Mouse (Mus musculus) embryonic fibroblast, embryonic 13.5 days (primary cell): Measurements from ENCODE around the gene Rbm20. TPM values are rescaled to one million over a fixed set of nuclear protein-coding genes. Genes with fewer than 3 reads are reported as not detected.
"Not testable (repeated sequence)": the region's sequence is repeated elsewhere in the genome, so short reads cannot be mapped to it uniquely, and the experiment has no call there.

Source experiments
- H3K27ac ChIP-seq: 2 replicates; pipeline ENCODE4 v1.5.1; 2012; ENCODE audit warnings: low read length, control low read depth, inconsistent platforms; ENCODE audit not compliant: insufficient read depth
- H3K4me1 ChIP-seq: 2 replicates; pipeline ENCODE4 v1.6.1; 2011; ENCODE audit warnings: low read length; ENCODE audit not compliant: control insufficient read depth, insufficient read depth
- H3K4me3 ChIP-seq: 2 replicates; pipeline ENCODE4 v1.5.1; 2011; ENCODE audit warnings: mild to moderate bottlenecking, control low read depth, low read length; ENCODE audit not compliant: insufficient read depth
- CTCF ChIP-seq: IDR thresholded peaks from 2 replicates; pipeline ENCODE4 v1.5.1; 2011; ENCODE audit warnings: mild to moderate bottlenecking, control low read depth, low read length, moderate library complexity, borderline replicate concordance; ENCODE audit not compliant: insufficient read depth
- POLR2A ChIP-seq: IDR thresholded peaks from 2 replicates; pipeline ENCODE4 v1.6.1; 2011; ENCODE audit warnings: low read depth, mild to moderate bottlenecking, control low read depth, low read length, moderate library complexity
- polyA plus RNA-seq: library from polyadenylated mRNA; stranded (reverse); fragments of >200 nt; gene quantifications from 2 replicates; pipeline ENCODE4 v1.2.4, GENCODE M21; 2011; ENCODE audit warnings: low read depth; ENCODE audit not compliant: missing spikeins, insufficient read length

Rbm20 gene
- polyA plus RNA-seq, 1 experiment = 2.4 TPM

DNA sequence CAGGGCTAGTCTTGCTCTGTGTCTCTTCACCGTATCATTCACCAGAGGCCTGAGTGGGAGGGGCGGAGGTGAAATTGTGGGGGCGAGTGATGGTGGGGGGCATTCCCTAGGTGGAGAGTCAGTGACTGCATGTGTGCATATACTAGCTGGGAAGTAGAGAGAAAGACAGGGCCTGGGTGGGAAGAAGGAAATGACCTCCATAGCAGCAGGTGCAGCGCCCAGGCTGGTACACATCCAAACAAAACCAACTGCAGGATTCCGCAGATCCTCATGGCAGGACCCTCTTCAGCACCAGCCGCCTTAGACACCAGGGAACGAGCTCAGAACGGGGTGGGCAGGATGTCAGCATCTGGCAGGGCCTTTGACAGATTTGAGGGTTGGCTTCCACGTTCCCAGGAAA is 24.8 kb upstream of the Rbm20 start:
- Histone ChIP-seq H3K27ac (no peak overlapping the region), H3K4me3 (no peak overlapping the region), H3K4me1 (peaks cover 9% of the 10 kb centered on the region)
- TF ChIP-seq POLR2A (no peak), CTCF (no peak)

DNA sequence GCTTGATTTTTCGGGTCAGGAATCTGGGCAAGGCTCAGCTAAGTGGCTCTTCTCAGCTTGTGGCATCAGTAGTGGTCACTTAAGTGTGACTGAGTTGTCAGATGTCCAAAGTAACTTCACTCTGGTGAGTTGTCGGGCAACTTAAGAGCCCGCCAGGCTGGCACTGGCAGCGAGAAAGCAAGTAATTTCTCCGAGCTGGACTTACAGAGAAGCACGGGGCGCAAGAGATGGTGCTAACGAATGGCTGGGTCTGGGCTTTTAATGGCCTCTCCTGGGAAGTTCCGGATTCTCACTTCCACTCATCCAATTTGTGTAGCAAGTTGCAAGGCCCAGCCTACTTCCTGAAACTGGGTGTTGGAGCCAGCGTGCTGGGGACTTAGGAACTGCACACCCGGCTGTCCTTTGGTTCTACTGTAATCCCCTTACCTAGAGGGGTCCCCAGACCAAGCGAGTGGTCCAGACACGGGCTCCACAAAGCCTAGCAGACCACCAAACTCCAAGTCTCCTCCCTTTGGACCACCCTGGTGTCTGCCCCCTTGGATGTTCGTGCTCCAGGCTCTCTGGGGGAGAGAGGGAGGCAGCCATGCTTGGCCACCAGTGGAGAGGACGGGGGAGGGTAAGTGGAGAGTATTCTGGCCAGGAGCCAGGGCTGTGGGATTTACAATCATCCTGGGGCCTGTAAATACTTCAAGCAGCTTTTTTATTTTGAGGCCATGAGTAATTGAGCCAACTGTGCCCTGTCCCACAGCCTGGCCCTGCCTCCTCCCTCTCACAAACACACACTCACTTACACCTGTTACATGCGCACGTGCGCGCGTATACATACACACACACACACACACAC is 23.3 kb upstream of the Rbm20 start:
- no peak overlapping the region for H3K4me3 ChIP-seq

DNA sequence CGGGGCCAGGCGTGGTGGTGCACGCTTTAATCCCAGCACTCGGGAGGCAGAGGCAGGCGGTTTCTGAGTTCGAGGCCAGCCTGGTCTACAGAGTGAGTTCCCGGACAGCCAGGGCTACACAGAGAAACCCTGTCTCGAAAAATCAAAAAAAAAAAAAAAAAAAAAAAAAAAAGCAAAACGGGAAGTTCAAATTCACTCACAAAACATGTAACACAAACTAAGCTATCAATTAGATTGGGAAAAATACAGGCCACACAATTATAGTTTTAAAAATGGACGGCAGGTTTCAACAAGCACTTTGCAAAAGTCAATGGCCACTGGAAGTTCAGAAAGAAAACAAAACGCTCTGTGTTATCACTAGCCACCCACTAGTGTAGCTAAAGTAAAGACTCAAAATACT is 20.7 kb upstream of the Rbm20 start:
- H3K27ac ChIP-seq, H3K4me3 ChIP-seq, H3K4me1 ChIP-seq: not testable (repeated sequence)

More for the DNA sequence above, 23.3 kb upstream of the Rbm20 start:
- Histone ChIP-seq H3K4me1 (peaks cover 8% of the 10 kb centered on the region), H3K27ac (no peak overlapping the region)
- TF ChIP-seq POLR2A (no peak), CTCF (no peak)

DNA sequence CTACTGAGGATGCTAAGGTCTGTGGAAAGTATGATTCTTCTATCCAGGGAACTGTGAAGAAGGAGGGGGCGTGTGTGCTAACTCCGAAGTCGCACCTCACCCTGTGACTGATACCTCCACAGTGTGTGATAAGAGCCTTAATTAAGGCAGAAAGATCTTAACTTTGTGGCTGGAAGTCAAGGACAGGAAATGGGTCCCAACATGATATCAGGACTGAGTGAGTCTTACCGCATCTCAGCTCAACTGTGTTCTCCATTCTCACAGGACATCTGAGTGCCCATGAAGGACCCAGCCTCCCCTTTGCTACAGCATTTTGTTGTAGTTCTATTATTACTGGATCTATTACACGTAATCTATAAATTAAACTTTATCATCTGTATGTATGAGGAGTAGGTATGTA is 19.7 kb upstream of the Rbm20 start:
- TF ChIP-seq CTCF = no peak
- no peak for TF ChIP-seq POLR2A
- Histone ChIP-seq H3K4me3 (no peak overlapping the region), H3K27ac (no peak overlapping the region), H3K4me1 (no peaks in the 10 kb centered on the region)

DNA sequence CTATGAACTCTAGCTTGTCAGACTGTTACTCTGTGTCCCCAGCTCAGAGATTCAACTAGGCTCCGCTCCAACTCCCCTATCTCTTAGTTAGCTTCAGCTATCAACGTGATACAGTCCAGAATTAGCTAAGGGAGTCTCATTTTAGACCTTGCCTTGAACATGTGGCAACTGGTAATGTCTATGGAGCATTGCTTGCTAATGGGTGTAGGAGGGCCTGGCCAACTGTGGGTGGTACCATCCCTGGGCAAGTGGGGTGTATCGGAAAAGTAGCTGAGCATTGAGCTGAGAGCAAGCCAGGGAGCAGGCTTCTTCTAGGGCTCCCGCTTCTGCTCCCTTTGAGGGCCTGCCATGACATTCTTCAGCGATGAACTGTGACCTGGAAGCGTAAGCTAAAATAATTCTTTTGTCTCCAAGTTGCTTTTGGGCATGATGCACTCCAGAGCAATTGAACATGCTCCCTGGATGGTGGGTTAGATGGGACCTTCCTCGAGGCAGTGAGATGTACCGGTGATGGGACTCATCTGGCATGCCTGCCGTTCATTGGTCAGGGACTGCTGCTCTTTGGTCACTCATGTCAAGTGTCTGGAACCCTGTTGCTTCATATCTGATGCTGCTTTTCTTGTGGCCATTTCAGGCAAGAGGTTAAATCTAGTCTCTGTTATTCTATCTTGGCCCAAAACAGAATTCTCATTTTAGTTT is 16.2 kb upstream of the Rbm20 start:
- no peak overlapping the region for H3K27ac ChIP-seq
- no peak overlapping the region for H3K4me3 ChIP-seq
- H3K4me1 ChIP-seq = no peaks in the 10 kb centered on the region
- TF ChIP-seq CTCF = no peak

DNA sequence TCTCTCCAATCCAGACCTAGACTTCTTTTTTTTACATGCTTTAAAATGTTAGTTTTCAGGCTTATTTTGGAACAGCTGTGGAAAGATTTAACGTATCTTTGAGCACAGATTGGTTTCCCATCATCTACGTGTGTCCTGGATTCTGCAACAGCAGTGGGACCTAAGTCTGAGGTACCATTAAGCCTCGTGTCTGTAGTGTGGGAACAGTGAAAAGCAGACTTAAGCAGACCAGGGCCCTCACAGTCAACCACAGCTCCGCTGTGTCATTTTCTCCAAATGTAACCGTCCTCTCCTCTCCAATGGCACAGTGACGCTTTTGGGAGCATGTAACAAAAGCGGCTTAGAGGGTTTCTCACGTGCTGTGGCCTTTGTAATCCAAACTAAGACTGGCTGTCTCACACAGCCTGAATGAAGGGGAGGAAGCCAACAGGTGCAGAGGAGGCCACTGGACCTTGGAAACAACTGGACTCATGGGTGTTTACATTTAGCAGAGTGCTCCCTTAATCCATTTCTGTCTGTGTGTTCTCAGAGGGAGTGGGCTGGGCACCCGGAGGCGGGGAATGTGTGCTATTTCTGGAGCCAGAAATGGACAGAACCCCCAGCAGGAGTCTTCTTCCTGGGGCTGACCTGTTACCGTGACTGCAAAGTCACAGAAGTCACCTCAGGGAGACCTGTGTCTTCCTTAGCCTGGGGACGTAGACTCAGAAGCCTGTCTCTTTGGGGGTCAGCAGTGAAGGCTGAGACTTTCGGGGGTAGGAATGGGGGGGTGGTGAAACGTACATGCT is 15.0 kb upstream of the Rbm20 start:
- TF ChIP-seq POLR2A = no peak
- no peak for TF ChIP-seq CTCF
- H3K4me3 ChIP-seq = no peak overlapping the region
- H3K27ac ChIP-seq = no peak overlapping the region
- no peaks in the 10 kb centered on the region for H3K4me1 ChIP-seq

DNA sequence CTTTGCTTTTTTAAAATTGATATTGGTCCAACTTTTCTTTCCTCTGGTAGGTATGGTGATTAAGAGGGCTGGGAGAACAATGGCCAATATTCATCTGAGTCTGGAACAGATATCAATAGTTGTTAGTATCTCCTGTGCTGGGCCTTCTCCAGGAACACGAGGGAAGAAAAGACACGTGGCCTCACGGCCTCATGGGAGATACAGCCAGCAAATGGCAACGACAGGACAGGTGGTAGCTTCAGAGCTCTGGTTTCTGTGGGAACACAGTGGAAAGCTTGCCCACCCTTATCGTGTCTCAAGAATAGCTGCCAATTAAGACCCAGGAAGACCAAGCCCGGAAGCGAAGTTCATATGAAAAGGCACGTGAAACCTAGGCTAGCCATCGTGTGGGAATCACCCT is 12.3 kb upstream of the Rbm20 start:
- TF ChIP-seq CTCF (no peak), POLR2A (no peak)
- H3K4me3 ChIP-seq = no peak overlapping the region
- no peaks in the 10 kb centered on the region for H3K4me1 ChIP-seq
- H3K27ac ChIP-seq = no peak overlapping the region

DNA sequence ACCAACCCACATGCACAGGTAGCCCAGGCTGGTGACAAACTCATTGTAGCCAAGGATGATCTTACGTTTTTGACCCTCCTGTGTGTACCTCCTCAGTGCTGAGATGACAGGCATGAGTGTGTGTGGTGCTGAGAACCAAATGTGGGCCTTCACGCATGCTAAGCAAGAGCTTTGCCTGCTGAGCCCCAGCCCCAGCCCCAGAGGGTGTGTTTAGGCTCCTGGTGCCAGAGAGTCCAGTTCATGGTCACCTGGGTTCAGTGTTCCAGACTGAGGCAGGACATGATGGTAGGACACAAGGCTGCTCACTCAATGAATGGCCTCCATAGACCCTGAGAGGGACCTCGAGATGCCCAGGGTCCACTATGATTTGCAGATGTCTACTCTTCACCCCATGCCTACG is 11.7 kb upstream of the Rbm20 start:
- Histone ChIP-seq H3K27ac (no peak overlapping the region), H3K4me3 (no peak overlapping the region), H3K4me1 (no peaks in the 10 kb centered on the region)
- no peak for TF ChIP-seq POLR2A
- TF ChIP-seq CTCF = no peak

DNA sequence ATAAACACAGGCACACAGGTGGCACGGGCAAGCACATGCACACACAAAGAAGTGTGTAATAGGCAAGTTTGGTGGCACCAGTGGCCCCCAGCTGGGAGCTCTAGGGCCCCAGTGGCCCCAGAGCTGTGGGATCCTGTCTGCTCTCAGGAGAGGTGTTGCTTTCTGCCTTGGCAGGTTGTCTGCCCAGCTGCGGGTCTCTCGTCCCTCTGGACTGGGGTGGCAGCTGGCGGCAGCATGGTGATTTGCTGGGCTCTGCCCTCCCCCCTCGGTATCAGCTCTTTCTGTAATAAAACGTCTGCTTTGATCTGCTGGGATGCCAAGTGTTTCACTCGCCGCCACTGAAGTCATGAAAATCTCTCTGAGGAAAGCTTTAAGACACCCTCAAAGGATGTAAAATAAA is 10.4 kb upstream of the Rbm20 start:
- Histone ChIP-seq H3K27ac (no peak overlapping the region), H3K4me1 (no peaks in the 10 kb centered on the region), H3K4me3 (no peak overlapping the region)
- TF ChIP-seq POLR2A (no peak), CTCF (no peak)

DNA sequence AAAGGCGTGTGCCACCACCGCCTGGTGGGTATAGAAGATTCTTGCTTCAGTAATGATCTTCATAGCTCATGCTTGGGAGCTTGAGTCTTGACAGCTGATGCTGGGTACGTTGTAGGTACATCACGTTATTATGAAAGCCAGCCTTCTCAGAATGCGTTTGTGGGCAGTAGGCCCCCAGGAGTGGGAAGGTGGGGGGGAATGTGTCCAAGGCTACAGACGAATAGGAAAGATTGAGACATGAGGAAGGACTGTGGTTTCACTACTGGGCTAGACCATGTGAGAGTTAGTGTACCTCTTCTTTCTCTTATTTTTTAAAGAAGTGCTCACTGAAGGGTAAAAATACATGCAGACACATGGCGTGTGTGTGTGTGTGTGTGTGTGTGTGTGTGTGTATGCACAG is 8.3 kb upstream of the Rbm20 start:
- H3K27ac ChIP-seq = no peak overlapping the region
- TF ChIP-seq CTCF (no peak), POLR2A (no peak)
- H3K4me1 ChIP-seq = no peaks in the 10 kb centered on the region
- no peak overlapping the region for H3K4me3 ChIP-seq
